Mouse (Mus musculus) heart, adult 18-20 months (tissue): ENCODE measurements at regions not wholly inside any gene's neighbourhood (a gene's known extent, or its start where the extent isn't known, plus 50 kb on each side); places are given as distances from the start of the nearest gene placed in this dataset.
"Not testable (repeated sequence)": the region's sequence is repeated elsewhere in the genome, so short reads cannot be mapped to it uniquely, and the experiment has no call there.

Experiments
- DNase-seq, 2 experiments: peaks; one replicate each; pipeline ENCODE4 v3.0.0; 2021 to 2022; ENCODE audit warnings: mixed read lengths in 1 of 2

GRCm38 (mm10) chr8:103634951-103635350 lies 466.5 kb upstream of the Cdh5 start:
- DNase-seq = no peak

GRCm38 (mm10) chr8:103643621-103644020 lies 457.8 kb upstream of the Cdh5 start:
- no peak for DNase-seq

- DNase-seq = peak; percentile 3 to 5
Observed at GRCm38 (mm10) chr8:103644106-103644505, 457.3 kb upstream of the Cdh5 start.

- no peak for DNase-seq
Observed at GRCm38 (mm10) chr8:103644845-103645244, 456.6 kb upstream of the Cdh5 start.

- DNase-seq = no peak
Observed at GRCm38 (mm10) chr8:103664796-103665195, 436.6 kb upstream of the Cdh5 start.

- DNase-seq = not testable (repeated sequence)
Observed at GRCm38 (mm10) chr8:103686233-103686632, 415.2 kb upstream of the Cdh5 start.

GRCm38 (mm10) chr8:103690438-103690837 lies 411.0 kb upstream of the Cdh5 start:
- no peak for DNase-seq

GRCm38 (mm10) chr8:103693531-103693930 lies 407.9 kb upstream of the Cdh5 start:
- no peak for DNase-seq

- no peak for DNase-seq
Observed at GRCm38 (mm10) chr8:103694331-103694891, 407.0 kb upstream of the Cdh5 start.

GRCm38 (mm10) chr8:103699016-103699520 lies 402.4 kb upstream of the Cdh5 start:
- DNase-seq = peak; percentile 25 to 64

- no peak for DNase-seq
Observed at GRCm38 (mm10) chr8:103702236-103702635, 399.2 kb upstream of the Cdh5 start.

- peak; percentile 38 to 68 for DNase-seq
Observed at GRCm38 (mm10) chr8:103706084-103706483, 395.3 kb upstream of the Cdh5 start.

- not testable (repeated sequence) for DNase-seq
Observed at GRCm38 (mm10) chr8:103710871-103711270, 390.6 kb upstream of the Cdh5 start.

- DNase-seq = no peak
Observed at GRCm38 (mm10) chr8:103717723-103718122, 383.7 kb upstream of the Cdh5 start.

GRCm38 (mm10) chr8:103733466-103733865 lies 368.0 kb upstream of the Cdh5 start:
- DNase-seq = no peak

GRCm38 (mm10) chr8:103738330-103738729 lies 363.1 kb upstream of the Cdh5 start:
- peak; percentile 78 to 79 for DNase-seq

GRCm38 (mm10) chr8:103741395-103741794 lies 360.0 kb upstream of the Cdh5 start:
- peak; percentile 2 to 6 for DNase-seq

GRCm38 (mm10) chr8:103748734-103749133 lies 352.7 kb upstream of the Cdh5 start:
- no peak for DNase-seq

GRCm38 (mm10) chr8:103750278-103751097 lies 350.9 kb upstream of the Cdh5 start:
- DNase-seq = no peak

- DNase-seq = no peak
Observed at GRCm38 (mm10) chr8:103751161-103751560, 350.3 kb upstream of the Cdh5 start.

GRCm38 (mm10) chr8:103763821-103764220 lies 337.6 kb upstream of the Cdh5 start:
- no peak for DNase-seq

GRCm38 (mm10) chr8:103779658-103780057 lies 321.8 kb upstream of the Cdh5 start:
- DNase-seq = no peak

GRCm38 (mm10) chr8:103788308-103788707 lies 313.1 kb upstream of the Cdh5 start:
- DNase-seq = no peak

GRCm38 (mm10) chr8:103793331-103793730 lies 308.1 kb upstream of the Cdh5 start:
- DNase-seq = no peak
